Mouse (Mus musculus): ENCODE data around the gene Macrod2. TPM values are rescaled to one million over a fixed set of nuclear protein-coding genes. Genes with fewer than 3 reads are reported as not detected.

The Macrod2 gene
- polyA plus RNA-seq, 1 experiment from 2014 or later = 32.9 TPM

DNA sequence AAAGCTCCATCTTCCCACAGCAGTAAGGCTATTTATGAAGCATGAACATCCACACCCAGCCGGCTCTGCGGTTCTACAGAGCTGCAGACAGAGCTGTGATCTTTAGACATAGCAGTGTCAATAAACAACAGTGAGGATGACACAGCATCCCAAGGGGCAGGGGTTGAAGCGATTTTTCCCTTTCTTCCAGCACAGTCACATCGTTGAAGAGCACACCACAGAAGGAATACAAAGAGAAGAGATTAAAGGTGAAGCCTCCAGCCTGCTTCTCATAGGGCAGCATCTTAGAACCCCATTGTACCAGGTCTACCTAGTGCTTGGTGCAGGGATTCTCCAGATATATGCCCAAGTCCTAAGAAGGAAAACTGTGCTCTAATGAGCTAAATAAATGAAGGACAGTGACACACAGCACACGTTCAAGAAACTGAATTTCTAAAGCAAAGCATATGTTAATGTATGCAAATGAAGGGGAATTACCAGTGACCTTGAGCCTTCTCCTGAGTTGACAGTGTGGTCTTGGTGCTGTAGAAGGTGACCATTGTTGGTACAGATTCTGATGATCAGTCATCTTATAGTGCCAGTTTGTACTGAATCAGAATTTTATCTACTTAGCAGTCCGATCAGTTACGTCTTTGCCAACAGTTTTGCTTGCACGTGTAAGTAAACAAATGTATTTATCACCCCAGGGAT is 1021.9 kb downstream of the Macrod2 start:
- Histone ChIP-seq H3K36me3 (ENCODE audit: control insufficient read depth, insufficient read depth, low read length) (no peaks in the 10 kb centered on the region), H3K9me3 (ENCODE audit: control insufficient read depth, low read length) (no peaks in the 10 kb centered on the region), H3K27ac (ENCODE audit: low read length) (0 out of 2 replicates have a peak overlapping the region, but pooled peaks have one; percentile 2), H3K4me3 (ENCODE audit: low read length) (no peak overlapping the region), H3K4me2 (ENCODE audit: low read depth, low read length) (no peak overlapping the region), H3K9ac (ENCODE audit: low read depth, low read length) (no peak overlapping the region), H3K4me1 (ENCODE audit: control insufficient read depth, insufficient read depth, low read length) (no peaks in the 10 kb centered on the region), H3K27me3 (replicated peaks; ENCODE audit: control insufficient read depth, insufficient read depth, low read length) (no peaks in the 10 kb centered on the region)
- ATAC-seq = 0 out of 2 replicates have a peak, but pooled peaks have one; percentile 11
- 49% methylated on average over 8 of the region's 8 CpGs for WGBS

DNA sequence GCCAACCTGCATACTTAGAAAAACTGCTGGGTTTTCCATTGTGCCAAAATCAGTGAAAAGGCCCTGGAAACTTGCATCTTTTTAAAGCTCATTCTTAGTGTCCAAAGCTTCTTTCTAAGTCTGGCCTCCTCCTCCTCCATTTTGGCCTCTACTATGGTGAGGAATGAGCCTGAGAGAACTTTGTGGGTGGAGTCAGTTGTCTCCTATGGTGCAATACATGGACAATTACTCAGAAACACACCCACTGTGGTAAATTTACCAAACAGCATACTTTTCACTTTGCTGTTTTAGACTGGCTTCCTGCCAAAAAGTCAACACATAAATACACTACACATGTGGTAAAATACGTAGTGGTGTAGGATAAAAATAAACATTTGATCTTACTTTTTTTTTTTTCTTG is 1024.7 kb downstream of the Macrod2 start:
- Histone ChIP-seq H3K27me3 (replicated peaks; ENCODE audit: control insufficient read depth, insufficient read depth, low read length) (no peaks in the 10 kb centered on the region), H3K9ac (ENCODE audit: low read depth, low read length) (no peak overlapping the region), H3K4me3 (ENCODE audit: low read length) (no peak overlapping the region), H3K4me1 (ENCODE audit: control insufficient read depth, insufficient read depth, low read length) (no peaks in the 10 kb centered on the region), H3K4me2 (ENCODE audit: low read depth, low read length) (no peak overlapping the region), H3K9me3 (ENCODE audit: control insufficient read depth, low read length) (no peaks in the 10 kb centered on the region), H3K36me3 (ENCODE audit: control insufficient read depth, insufficient read depth, low read length) (no peaks in the 10 kb centered on the region), H3K27ac (ENCODE audit: low read length) (no peak overlapping the region)
- 48% methylated on average over 1 of the region's 1 CpGs for WGBS
- no peak for ATAC-seq

DNA sequence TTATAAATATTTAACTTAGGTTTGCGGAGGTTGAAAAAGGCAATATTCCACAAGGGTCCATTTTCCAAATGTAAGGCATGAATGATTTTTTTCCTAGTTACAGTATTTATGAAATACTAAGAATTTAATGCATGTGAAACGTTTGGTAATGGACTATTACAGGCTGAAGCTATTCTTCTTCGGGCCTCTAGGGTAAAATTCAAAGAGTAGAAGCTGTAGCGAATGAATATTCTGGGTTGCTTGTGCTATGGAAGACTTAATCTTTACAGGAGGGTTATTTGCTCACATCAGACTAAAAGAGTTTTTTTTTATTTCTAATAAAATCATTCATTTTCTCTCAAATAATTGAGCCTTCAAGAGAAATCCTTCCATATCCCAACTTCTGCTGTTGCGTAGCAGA is 1039.0 kb downstream of the Macrod2 start:
- Histone ChIP-seq H3K27me3 (replicated peaks; ENCODE audit: control insufficient read depth, insufficient read depth, low read length) (no peaks in the 10 kb centered on the region), H3K4me1 (ENCODE audit: control insufficient read depth, insufficient read depth, low read length) (no peaks in the 10 kb centered on the region), H3K27ac (ENCODE audit: low read length) (no peak overlapping the region), H3K36me3 (ENCODE audit: control insufficient read depth, insufficient read depth, low read length) (no peaks in the 10 kb centered on the region), H3K4me2 (ENCODE audit: low read depth, low read length) (no peak overlapping the region), H3K9me3 (ENCODE audit: control insufficient read depth, low read length) (no peaks in the 10 kb centered on the region), H3K4me3 (ENCODE audit: low read length) (no peak overlapping the region), H3K9ac (ENCODE audit: low read depth, low read length) (no peak overlapping the region)
- WGBS = 71% methylated on average over 5 of the region's 5 CpGs
- no peak for ATAC-seq

DNA sequence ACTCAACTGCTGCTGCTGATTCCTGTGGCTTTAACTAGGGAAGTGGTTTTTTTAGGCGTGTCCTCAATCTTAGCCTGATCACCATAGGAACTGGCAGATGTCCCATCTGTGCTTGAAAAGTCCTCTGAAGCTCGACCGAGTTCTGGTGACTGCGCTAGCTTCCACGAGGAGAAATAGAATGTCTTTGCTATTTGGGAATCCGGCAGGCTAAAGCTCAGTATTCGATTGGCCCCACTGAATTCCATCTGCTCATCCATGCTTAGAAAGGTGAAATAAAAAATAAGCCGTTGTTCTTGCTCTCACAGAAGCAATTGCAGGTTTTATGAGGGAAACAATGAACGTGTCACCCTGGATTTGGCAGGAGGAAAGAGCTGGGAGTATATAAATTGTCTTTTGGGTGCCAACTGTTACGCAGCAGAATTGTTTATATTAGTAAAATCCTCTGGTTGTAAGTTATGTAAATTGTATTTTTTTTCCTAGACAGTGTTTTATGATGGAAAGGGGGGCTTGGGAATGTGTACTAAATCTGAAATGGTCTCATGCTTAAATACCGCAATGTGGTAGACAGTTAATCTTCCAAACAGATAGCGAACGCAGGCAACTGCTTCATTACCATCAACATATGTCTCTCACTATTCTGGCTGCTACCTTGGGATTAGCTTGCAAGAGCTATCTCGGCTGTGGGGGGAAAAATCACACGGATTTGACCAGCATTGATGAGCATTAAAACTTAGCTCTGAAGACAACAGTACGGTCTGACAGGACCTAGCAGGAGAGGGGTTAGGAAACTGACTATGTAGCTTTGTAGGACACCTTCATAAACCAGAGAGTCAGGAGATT is 1039.8 kb downstream of the Macrod2 start:
- Histone ChIP-seq H3K4me1 (ENCODE audit: control insufficient read depth, insufficient read depth, low read length) (no peaks in the 10 kb centered on the region), H3K9ac (ENCODE audit: low read depth, low read length) (no peak overlapping the region), H3K27me3 (replicated peaks; ENCODE audit: control insufficient read depth, insufficient read depth, low read length) (no peaks in the 10 kb centered on the region), H3K4me3 (ENCODE audit: low read length) (0 out of 2 replicates have a peak overlapping the region, but pooled peaks have one; percentile 11), H3K27ac (ENCODE audit: low read length) (no peak overlapping the region; the same call in 1 of the 2 replicates), H3K36me3 (ENCODE audit: control insufficient read depth, insufficient read depth, low read length) (no peaks in the 10 kb centered on the region), H3K4me2 (ENCODE audit: low read depth, low read length) (peak overlapping the region; percentile 35), H3K9me3 (ENCODE audit: control insufficient read depth, low read length) (no peaks in the 10 kb centered on the region)
- WGBS = 40% methylated on average over 16 of the region's 16 CpGs
- peak; percentile 55; the same call in 1 of the 2 replicates for ATAC-seq

DNA sequence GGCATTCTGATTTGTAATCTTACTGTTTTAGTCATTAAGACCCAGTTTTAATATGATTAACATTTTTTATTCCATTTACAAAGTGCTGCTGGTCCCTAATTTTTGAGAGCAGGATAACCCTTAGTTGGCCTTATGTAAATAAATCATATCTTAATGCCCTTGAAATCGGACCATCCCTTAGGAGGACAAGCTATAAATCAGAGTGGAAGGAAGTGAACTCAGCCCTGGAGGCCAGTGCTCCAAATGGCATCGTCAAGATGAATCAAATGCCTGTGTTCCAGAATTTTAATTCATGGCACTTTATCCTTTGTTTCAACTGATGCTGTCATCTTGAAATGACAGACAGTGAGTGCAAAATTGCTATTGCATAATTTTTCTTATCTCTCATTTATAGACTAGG is 1046.8 kb downstream of the Macrod2 start:
- no peaks in the 10 kb centered on the region for H3K9me3 ChIP-seq (ENCODE audit: control insufficient read depth, low read length)
- no peaks in the 10 kb centered on the region for H3K4me1 ChIP-seq (ENCODE audit: control insufficient read depth, insufficient read depth, low read length)
- no peak for ATAC-seq
- H3K36me3 ChIP-seq (ENCODE audit: control insufficient read depth, insufficient read depth, low read length) = no peaks in the 10 kb centered on the region
- H3K9ac ChIP-seq (ENCODE audit: low read depth, low read length) = no peak overlapping the region
- H3K27me3 ChIP-seq (replicated peaks; ENCODE audit: control insufficient read depth, insufficient read depth, low read length) = no peaks in the 10 kb centered on the region
- 36% methylated on average over 2 of the region's 2 CpGs for WGBS
- H3K4me2 ChIP-seq (ENCODE audit: low read depth, low read length) = no peak overlapping the region
- H3K27ac ChIP-seq (ENCODE audit: low read length) = no peak overlapping the region
- H3K4me3 ChIP-seq (ENCODE audit: low read length) = no peak overlapping the region

DNA sequence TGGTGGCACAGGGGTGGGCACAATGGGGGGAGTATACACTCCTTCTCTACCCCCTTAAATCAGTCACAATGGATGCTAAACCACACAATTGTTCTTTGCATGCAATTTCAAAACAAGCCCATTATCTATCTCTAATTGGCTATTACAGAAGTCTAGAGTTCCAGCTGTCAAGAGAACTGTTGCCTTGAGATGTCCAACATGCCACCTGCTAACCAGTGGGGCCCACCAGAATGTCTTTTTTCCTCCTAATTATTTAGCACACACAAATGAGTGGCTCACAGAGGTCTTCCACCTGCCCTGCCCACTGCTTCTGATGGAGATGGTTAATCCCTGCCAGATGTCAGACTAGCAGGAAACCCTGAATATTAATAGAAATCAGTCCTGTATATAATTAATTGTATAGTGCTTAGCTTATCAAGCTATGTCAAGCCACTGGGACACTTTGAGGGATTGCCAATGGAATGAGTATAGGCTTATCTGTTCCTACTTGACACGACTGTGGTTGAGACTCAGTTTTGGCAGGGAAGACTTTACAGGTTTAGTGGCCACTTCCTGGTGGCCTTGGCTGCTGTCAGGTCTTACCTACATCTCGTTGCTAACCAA is 1054.1 kb downstream of the Macrod2 start:
- no peaks in the 10 kb centered on the region for H3K4me1 ChIP-seq (ENCODE audit: control insufficient read depth, insufficient read depth, low read length)
- H3K27me3 ChIP-seq (replicated peaks; ENCODE audit: control insufficient read depth, insufficient read depth, low read length) = no peaks in the 10 kb centered on the region
- no peak overlapping the region for H3K4me2 ChIP-seq (ENCODE audit: low read depth, low read length)
- no peaks in the 10 kb centered on the region for H3K9me3 ChIP-seq (ENCODE audit: control insufficient read depth, low read length)
- 46% methylated on average over 2 of the region's 2 CpGs for WGBS
- H3K4me3 ChIP-seq (ENCODE audit: low read length) = no peak overlapping the region
- H3K36me3 ChIP-seq (ENCODE audit: control insufficient read depth, insufficient read depth, low read length) = no peaks in the 10 kb centered on the region
- no peak overlapping the region for H3K9ac ChIP-seq (ENCODE audit: low read depth, low read length)
- no peak for ATAC-seq
- H3K27ac ChIP-seq (ENCODE audit: low read length) = no peak overlapping the region

DNA sequence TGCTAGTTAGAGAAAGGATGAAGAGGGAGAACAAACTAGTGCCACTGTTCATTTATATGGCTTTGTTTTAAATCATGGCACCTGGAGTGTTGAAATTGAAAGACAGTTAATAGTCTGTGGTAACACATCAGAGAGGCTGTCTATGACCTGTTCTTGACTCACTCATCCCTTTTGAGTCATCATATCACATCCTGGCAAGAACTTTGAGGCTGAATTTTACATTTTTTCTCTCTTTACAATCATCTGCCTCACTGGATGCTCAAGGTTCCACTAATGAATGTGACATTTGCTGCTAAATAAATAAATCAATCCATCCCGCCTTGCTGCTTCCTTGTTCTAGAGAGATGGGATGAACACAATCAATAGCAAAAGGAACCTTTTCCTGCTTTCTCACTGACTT is 1068.8 kb downstream of the Macrod2 start:
- Histone ChIP-seq H3K9me3 (ENCODE audit: control insufficient read depth, low read length) (0 out of 2 replicates have a peak, but pooled peaks cover 2% of the 10 kb centered on the region), H3K36me3 (ENCODE audit: control insufficient read depth, insufficient read depth, low read length) (no peaks in the 10 kb centered on the region), H3K4me2 (ENCODE audit: low read depth, low read length) (no peak overlapping the region), H3K4me1 (ENCODE audit: control insufficient read depth, insufficient read depth, low read length) (no peaks in the 10 kb centered on the region), H3K4me3 (ENCODE audit: low read length) (no peak overlapping the region), H3K9ac (ENCODE audit: low read depth, low read length) (no peak overlapping the region), H3K27ac (ENCODE audit: low read length) (no peak overlapping the region), H3K27me3 (replicated peaks; ENCODE audit: control insufficient read depth, insufficient read depth, low read length) (no peaks in the 10 kb centered on the region)
- ATAC-seq = no peak
- WGBS = 88% methylated on average over 1 of the region's 1 CpGs

DNA sequence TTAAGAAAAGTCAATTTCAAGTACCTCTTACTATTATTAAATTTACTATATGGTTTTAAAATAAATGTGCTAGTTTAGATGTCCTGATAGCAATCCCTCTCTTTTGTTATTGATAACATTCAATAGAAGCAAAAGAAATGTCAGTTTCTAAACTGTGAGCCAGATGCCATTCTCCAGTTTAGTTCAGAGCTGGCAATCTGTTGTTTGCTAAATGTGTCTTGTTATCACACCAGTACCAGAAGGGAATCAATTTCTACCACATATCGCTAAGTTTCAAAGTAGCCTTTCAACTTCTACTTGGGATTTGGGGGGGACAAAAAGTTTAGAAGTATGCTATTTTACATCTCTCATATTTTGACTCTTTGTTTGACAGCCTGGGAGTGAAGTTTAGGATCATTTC is 1077.7 kb downstream of the Macrod2 start:
- H3K36me3 ChIP-seq (ENCODE audit: control insufficient read depth, insufficient read depth, low read length) = no peaks in the 10 kb centered on the region
- H3K27ac ChIP-seq (ENCODE audit: low read length) = no peak overlapping the region
- ATAC-seq = no peak
- H3K9me3 ChIP-seq (ENCODE audit: control insufficient read depth, low read length) = no peaks in the 10 kb centered on the region
- no peaks in the 10 kb centered on the region for H3K4me1 ChIP-seq (ENCODE audit: control insufficient read depth, insufficient read depth, low read length)
- no peak overlapping the region for H3K4me3 ChIP-seq (ENCODE audit: low read length)
- no peak overlapping the region for H3K9ac ChIP-seq (ENCODE audit: low read depth, low read length)
- 93% methylated on average over 1 of the region's 1 CpGs for WGBS
- no peak overlapping the region for H3K4me2 ChIP-seq (ENCODE audit: low read depth, low read length)
- H3K27me3 ChIP-seq (replicated peaks; ENCODE audit: control insufficient read depth, insufficient read depth, low read length) = no peaks in the 10 kb centered on the region

DNA sequence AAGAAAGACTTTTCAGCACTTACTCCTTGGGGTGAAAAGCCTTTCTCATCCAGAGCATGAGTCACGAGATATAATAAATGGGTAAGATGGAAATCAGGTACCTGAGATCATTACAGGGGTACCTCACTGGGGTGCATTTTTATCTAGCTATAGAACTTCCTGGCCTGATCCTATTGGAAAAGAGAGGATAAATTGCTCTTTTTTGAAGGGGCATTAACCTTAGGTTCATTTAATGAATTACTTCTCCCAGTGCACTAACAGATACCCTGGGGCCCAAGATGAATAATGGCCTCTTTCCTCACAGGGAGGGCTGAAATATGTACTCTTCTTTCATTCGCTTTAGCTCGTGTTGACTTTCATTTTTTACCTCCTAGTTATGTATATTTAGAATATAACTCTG is 1082.5 kb downstream of the Macrod2 start:
- 49% methylated on average over 3 of the region's 3 CpGs for WGBS

More for the DNA sequence above, 1082.5 kb downstream of the Macrod2 start:
- no peak overlapping the region for H3K4me3 ChIP-seq (ENCODE audit: low read length)
- H3K36me3 ChIP-seq (ENCODE audit: control insufficient read depth, insufficient read depth, low read length) = no peaks in the 10 kb centered on the region
- no peaks in the 10 kb centered on the region for H3K4me1 ChIP-seq (ENCODE audit: control insufficient read depth, insufficient read depth, low read length)
- no peak overlapping the region for H3K4me2 ChIP-seq (ENCODE audit: low read depth, low read length)
- no peak overlapping the region for H3K9ac ChIP-seq (ENCODE audit: low read depth, low read length)
- peak; percentile 89 for ATAC-seq
- H3K9me3 ChIP-seq (ENCODE audit: control insufficient read depth, low read length) = no peaks in the 10 kb centered on the region
- H3K27me3 ChIP-seq (replicated peaks; ENCODE audit: control insufficient read depth, insufficient read depth, low read length) = no peaks in the 10 kb centered on the region
- no peak overlapping the region for H3K27ac ChIP-seq (ENCODE audit: low read length)

All from intestine, embryonic 16.5 days (tissue).